Mouse (Mus musculus) lung, embryonic 16.5 days (tissue): ENCODE data around the gene Clec2g. TPM values are rescaled to one million over a fixed set of nuclear protein-coding genes. Genes with fewer than 3 reads are reported as not detected.
"Not testable (repeated sequence)": the region's sequence is repeated elsewhere in the genome, so short reads cannot be mapped to it uniquely, and the experiment has no call there.

ENCODE experiments used
- ATAC-seq: fragments of 200-750 bp; cut with Nextera tagmentation; 2 replicates; pipeline ENCODE4 v1.8.0; 2017; ENCODE audit warnings: low read depth, mild to moderate bottlenecking, moderate library complexity
- H3K27ac ChIP-seq: fragments of 300-500 bp; sonication (generic); 2 replicates; pipeline ENCODE4 v1.5.1; 2014; ENCODE audit warnings: mild to moderate bottlenecking, control low read depth, low read length
- H3K27me3 ChIP-seq: fragments of 300-500 bp; sonication (generic); 2 replicates; pipeline ENCODE4 v1.6.1; 2014; ENCODE audit warnings: low read depth, low read length, mixed read lengths; ENCODE audit not compliant: control insufficient read depth, insufficient read depth
- H3K36me3 ChIP-seq: fragments of 300-500 bp; sonication (generic); 2 replicates; pipeline ENCODE4 v1.6.1; 2014; ENCODE audit warnings: low read length; ENCODE audit not compliant: control insufficient read depth, insufficient read depth
- H3K4me1 ChIP-seq: fragments of 300-500 bp; sonication (generic); replicated peaks from 2 replicates; pipeline ENCODE4 v1.6.1; 2014; ENCODE audit warnings: low read length, mixed read lengths; ENCODE audit not compliant: control insufficient read depth, insufficient read depth
- H3K4me2 ChIP-seq: fragments of 300-500 bp; sonication (generic); 2 replicates; pipeline ENCODE4 v1.6.1; 2014; ENCODE audit warnings: low read depth, low read length, control low read depth
- H3K4me3 ChIP-seq: fragments of 300-500 bp; sonication (generic); 2 replicates; pipeline ENCODE4 v1.5.1; 2014; ENCODE audit warnings: mild to moderate bottlenecking, low read length, control low read depth
- H3K9ac ChIP-seq: fragments of 300-500 bp; sonication (generic); 2 replicates; pipeline ENCODE4 v1.6.1; 2014; ENCODE audit warnings: low read length, control low read depth
- H3K9me3 ChIP-seq: fragments of 300-500 bp; sonication (generic); 2 replicates; pipeline ENCODE4 v1.6.1; 2016; ENCODE audit warnings: low read length; ENCODE audit not compliant: control insufficient read depth
- WGBS: fragments of 180-500 bp; shearing (Covaris S2); extraction: QIAGEN DNeasy Blood & Tissue Kit; methylation state at CpG from one replicate; pipeline ENCODE4 v1.1.7; 2014; 5-methylcytosine and 5-hydroxymethylcytosine counted together
- polyA plus RNA-seq: library from polyadenylated mRNA; unstranded; fragments of >200 nt; fragmentation: Nextera tagmentation; extraction: Ambion mirVana; gene quantifications from 2 replicates; pipeline ENCODE4 v1.2.1, GENCODE M21; 2015

Gene Clec2g
- polyA plus RNA-seq, 1 experiment from 2014 or later, result not detected

- ATAC-seq, H3K4me2 ChIP-seq, H3K9me3 ChIP-seq, H3K27me3 ChIP-seq, H3K4me3 ChIP-seq, H3K27ac ChIP-seq, H3K36me3 ChIP-seq, H3K9ac ChIP-seq, H3K4me1 ChIP-seq: not testable (repeated sequence)
- 93% methylated on average over 20 of the region's 20 CpGs for WGBS
Observed at GRCm38 (mm10) chr6:128970508-128971393, 36.6 kb downstream of the Clec2g start.

- Histone ChIP-seq H3K9me3 (no peaks in the 10 kb centered on the region), H3K4me2 (no peak overlapping the region), H3K27ac (no peak overlapping the region), H3K27me3 (no peaks in the 10 kb centered on the region), H3K4me1 (no peaks in the 10 kb centered on the region), H3K9ac (no peak overlapping the region), H3K4me3 (no peak overlapping the region), H3K36me3 (no peaks in the 10 kb centered on the region)
- no peak for ATAC-seq
- 78% methylated on average over 1 of the region's 1 CpGs for WGBS
Observed at GRCm38 (mm10) chr6:128971394-128972039, 37.3 kb downstream of the Clec2g start.

- no peak for ATAC-seq
- no peaks in the 10 kb centered on the region for H3K9me3 ChIP-seq
- H3K4me2 ChIP-seq, result no peak overlapping the region
- no peaks in the 10 kb centered on the region for H3K27me3 ChIP-seq
- H3K4me1 ChIP-seq, result no peaks in the 10 kb centered on the region
- no peaks in the 10 kb centered on the region for H3K36me3 ChIP-seq
- WGBS, result 85% methylated on average over 2 of the region's 2 CpGs
- H3K27ac ChIP-seq, result no peak overlapping the region
- no peak overlapping the region for H3K9ac ChIP-seq
- no peak overlapping the region for H3K4me3 ChIP-seq
Observed at GRCm38 (mm10) chr6:128972156-128972555, 38.0 kb downstream of the Clec2g start.

- H3K9ac ChIP-seq, result no peak overlapping the region
- no peaks in the 10 kb centered on the region for H3K9me3 ChIP-seq
- no peaks in the 10 kb centered on the region for H3K4me1 ChIP-seq
- no peak for ATAC-seq
- no peak overlapping the region for H3K27ac ChIP-seq
- H3K27me3 ChIP-seq, result no peaks in the 10 kb centered on the region
- no peaks in the 10 kb centered on the region for H3K36me3 ChIP-seq
- 83% methylated on average over 5 of the region's 5 CpGs for WGBS
- no peak overlapping the region for H3K4me3 ChIP-seq
- H3K4me2 ChIP-seq, result no peak overlapping the region
Observed at GRCm38 (mm10) chr6:128972687-128973438, 38.7 kb downstream of the Clec2g start.

- Histone ChIP-seq H3K27me3 (no peaks in the 10 kb centered on the region), H3K9me3 (no peaks in the 10 kb centered on the region), H3K36me3 (no peaks in the 10 kb centered on the region), H3K4me1 (no peaks in the 10 kb centered on the region), H3K4me3 (no peak overlapping the region), H3K4me2 (no peak overlapping the region), H3K27ac (no peak overlapping the region), H3K9ac (no peak overlapping the region)
- 94% methylated on average over 3 of the region's 3 CpGs for WGBS
- no peak for ATAC-seq
Observed at GRCm38 (mm10) chr6:128973439-128973697, 39.2 kb downstream of the Clec2g start.

GRCm38 (mm10) chr6:128974850-128975249, 40.7 kb downstream of the Clec2g start:
- not testable (repeated sequence) for H3K9ac ChIP-seq, H3K27me3 ChIP-seq, H3K9me3 ChIP-seq, H3K27ac ChIP-seq, H3K4me3 ChIP-seq, H3K4me2 ChIP-seq, H3K36me3 ChIP-seq, ATAC-seq, H3K4me1 ChIP-seq

GRCm38 (mm10) chr6:128976194-128976593, 42.0 kb downstream of the Clec2g start:
- no peaks in the 10 kb centered on the region for H3K9me3 ChIP-seq
- H3K27ac ChIP-seq, result no peak overlapping the region
- H3K4me3 ChIP-seq, result no peak overlapping the region
- H3K27me3 ChIP-seq, result no peaks in the 10 kb centered on the region
- no peak overlapping the region for H3K9ac ChIP-seq
- ATAC-seq, result no peak
- no peak overlapping the region for H3K4me2 ChIP-seq
- H3K36me3 ChIP-seq, result no peaks in the 10 kb centered on the region
- no peaks in the 10 kb centered on the region for H3K4me1 ChIP-seq

GRCm38 (mm10) chr6:128981951-128982541, 47.9 kb downstream of the Clec2g start:
- not testable (repeated sequence) for H3K36me3 ChIP-seq, H3K4me3 ChIP-seq, H3K4me1 ChIP-seq, H3K4me2 ChIP-seq, H3K27me3 ChIP-seq, H3K27ac ChIP-seq, H3K9ac ChIP-seq, H3K9me3 ChIP-seq
- 54% methylated on average over 4 of the region's 4 CpGs for WGBS
- ATAC-seq, result peak; percentile 82

GRCm38 (mm10) chr6:128992337-128992736, 58.2 kb downstream of the Clec2g start:
- Histone ChIP-seq H3K27me3 (no peaks in the 10 kb centered on the region), H3K36me3 (no peaks in the 10 kb centered on the region), H3K27ac (peak overlapping the region; percentile 81; the same call in 1 of the 2 replicates), H3K4me1 (peaks cover 12% of the 10 kb centered on the region; the same call in 1 of the 2 replicates), H3K9ac (0 out of 2 replicates have a peak overlapping the region, but pooled peaks have one; percentile 1), H3K9me3 (no peaks in the 10 kb centered on the region), H3K4me3 (no peak overlapping the region), H3K4me2 (no peak overlapping the region)
- ATAC-seq, result 0 out of 2 replicates have a peak, but pooled peaks have one; percentile 24
- 45% methylated on average over 2 of the region's 2 CpGs for WGBS
